Mouse (Mus musculus) midbrain, embryonic 11.5 days (tissue): ENCODE measurements around the gene Snrpb. TPM values are rescaled to one million over a fixed set of nuclear protein-coding genes. Genes with fewer than 3 reads are reported as not detected.

ENCODE experiments used
- ATAC-seq: fragments of 200-750 bp; cut with Nextera tagmentation; 2 replicates; pipeline ENCODE4 v1.8.0; 2017; ENCODE audit warnings: moderate TSS enrichment, moderate library complexity; ENCODE audit not compliant: low FRiP score
- DNase-seq: peaks from one replicate; pipeline ENCODE4 v3.0.0; 2015; ENCODE audit warnings: low spot score; ENCODE audit errors: missing footprints
- H3K27ac ChIP-seq: fragments of 300-500 bp; sonication (generic); 2 replicates; pipeline ENCODE4 v1.5.1; 2014; ENCODE audit warnings: low read depth, low read length
- H3K27me3 ChIP-seq: fragments of 300-500 bp; sonication (generic); 2 replicates; pipeline ENCODE4 v1.6.1; 2014; ENCODE audit warnings: mild to moderate bottlenecking, low read length, moderate library complexity, mixed read lengths; ENCODE audit not compliant: control insufficient read depth, insufficient read depth
- H3K36me3 ChIP-seq: fragments of 300-500 bp; sonication (generic); 2 replicates; pipeline ENCODE4 v1.6.1; 2014; ENCODE audit warnings: mild to moderate bottlenecking, low read length, moderate library complexity, mixed read lengths; ENCODE audit not compliant: control insufficient read depth, insufficient read depth
- H3K4me1 ChIP-seq: fragments of 300-500 bp; sonication (generic); 2 replicates; pipeline ENCODE4 v1.6.1; 2014; ENCODE audit warnings: low read length; ENCODE audit not compliant: control insufficient read depth, insufficient read depth
- H3K4me2 ChIP-seq: fragments of 300-500 bp; sonication (generic); 2 replicates; pipeline ENCODE4 v1.6.1; 2014; ENCODE audit warnings: mild to moderate bottlenecking, moderate library complexity
- H3K4me3 ChIP-seq: fragments of 300-500 bp; sonication (generic); 2 replicates; pipeline ENCODE4 v1.5.1; 2014; ENCODE audit warnings: low read depth, low read length
- H3K9ac ChIP-seq: fragments of 300-500 bp; sonication (generic); 2 replicates; pipeline ENCODE4 v1.6.1; 2014; ENCODE audit warnings: low read length
- H3K9me3 ChIP-seq: fragments of 300-500 bp; sonication (generic); 2 replicates; pipeline ENCODE4 v1.6.1; 2016; ENCODE audit warnings: low read length; ENCODE audit not compliant: control insufficient read depth
- WGBS: fragments of 180-500 bp; shearing (Covaris S2); extraction: QIAGEN DNeasy Blood & Tissue Kit; methylation state at CpG from one replicate; pipeline ENCODE4 v1.1.7; 2014; 5-methylcytosine and 5-hydroxymethylcytosine counted together
- polyA plus RNA-seq: library from polyadenylated mRNA; unstranded; fragments of >200 nt; fragmentation: Nextera tagmentation; extraction: Ambion mirVana; gene quantifications from 2 replicates; pipeline ENCODE4 v1.2.1, GENCODE M21; 2014

Snrpb gene
- 725 and 751 TPM in 2 replicates for polyA plus RNA-seq

GRCm38 (mm10) chr2:130178706-130179506, at the start of gene Snrpb:
Gene Snrpb, minus strand, starts transcription at chr2:130179403.
- H3K4me1 ChIP-seq = peaks cover 12% of the 10 kb centered on the region
- DNase-seq (no peak), ATAC-seq (peak; percentile 93)
- WGBS = under 1% methylated on average over 81 of the region's 81 CpGs
- H3K27ac ChIP-seq = peak within 1 kb of the TSS; percentile 94
- peaks cover 14% of the 10 kb centered on the region for H3K36me3 ChIP-seq
- peak within 1 kb of the TSS; percentile 100 for H3K9ac ChIP-seq
- H3K4me2 ChIP-seq = peak within 1 kb of the TSS; percentile 87
- H3K27me3 ChIP-seq = no peaks in the 10 kb centered on the region
- H3K4me3 ChIP-seq = peak within 1 kb of the TSS; percentile 99
- H3K9me3 ChIP-seq = no peaks in the 10 kb centered on the region; the same call in 1 of the 2 replicates

GRCm38 (mm10) chr2:130211581-130211980, 32.4 kb upstream of the Snrpb start:
- 73% methylated on average over 2 of the region's 2 CpGs for WGBS
- Histone ChIP-seq H3K4me1 (no peaks in the 10 kb centered on the region), H3K4me2 (no peak overlapping the region), H3K36me3 (no peaks in the 10 kb centered on the region), H3K27me3 (no peaks in the 10 kb centered on the region), H3K27ac (no peak overlapping the region), H3K4me3 (no peak overlapping the region), H3K9ac (no peak overlapping the region), H3K9me3 (no peaks in the 10 kb centered on the region)
- DNase-seq (no peak), ATAC-seq (no peak)

- Histone ChIP-seq H3K4me1 (no peaks in the 10 kb centered on the region), H3K36me3 (no peaks in the 10 kb centered on the region), H3K9ac (no peak overlapping the region), H3K27ac (no peak overlapping the region), H3K9me3 (no peaks in the 10 kb centered on the region), H3K4me2 (no peak overlapping the region), H3K4me3 (no peak overlapping the region), H3K27me3 (no peaks in the 10 kb centered on the region)
- DNase-seq (no peak), ATAC-seq (no peak)
- WGBS = 97% methylated on average over 3 of the region's 3 CpGs
These were observed 30.4 kb upstream of the Snrpb start for GRCm38 (mm10) chr2:130209636-130210035.

GRCm38 (mm10) chr2:130207996-130208395, 28.8 kb upstream of the Snrpb start:
- H3K27ac ChIP-seq = no peak overlapping the region
- ATAC-seq (no peak), DNase-seq (no peak)
- H3K36me3 ChIP-seq = no peaks in the 10 kb centered on the region
- H3K27me3 ChIP-seq = no peaks in the 10 kb centered on the region
- H3K9ac ChIP-seq = no peak overlapping the region
- H3K4me1 ChIP-seq = no peaks in the 10 kb centered on the region
- 83% methylated on average over 3 of the region's 3 CpGs for WGBS
- no peak overlapping the region for H3K4me3 ChIP-seq
- H3K9me3 ChIP-seq = no peaks in the 10 kb centered on the region
- H3K4me2 ChIP-seq = no peak overlapping the region

- H3K27me3 ChIP-seq = no peaks in the 10 kb centered on the region
- no peak overlapping the region for H3K4me2 ChIP-seq
- no peak overlapping the region for H3K9ac ChIP-seq
- no peak overlapping the region for H3K27ac ChIP-seq
- H3K36me3 ChIP-seq = no peaks in the 10 kb centered on the region
- H3K4me3 ChIP-seq = no peak overlapping the region
- DNase-seq (no peak), ATAC-seq (no peak)
- H3K9me3 ChIP-seq = no peaks in the 10 kb centered on the region
- no peaks in the 10 kb centered on the region for H3K4me1 ChIP-seq
- 88% methylated on average over 2 of the region's 2 CpGs for WGBS
These were observed 28.2 kb upstream of the Snrpb start for GRCm38 (mm10) chr2:130207376-130207775.

- H3K27me3 ChIP-seq = no peaks in the 10 kb centered on the region
- no peak for DNase-seq
- H3K27ac ChIP-seq = no peak overlapping the region
- no peaks in the 10 kb centered on the region for H3K4me1 ChIP-seq
- H3K9me3 ChIP-seq = no peaks in the 10 kb centered on the region
- no peak overlapping the region for H3K4me3 ChIP-seq
- 66% methylated on average over 5 of the region's 5 CpGs for WGBS
- no peak overlapping the region for H3K9ac ChIP-seq
- no peak overlapping the region for H3K4me2 ChIP-seq
- H3K36me3 ChIP-seq = no peaks in the 10 kb centered on the region
- ATAC-seq = no peak
These were observed 21.8 kb upstream of the Snrpb start for GRCm38 (mm10) chr2:130200961-130201360.

GRCm38 (mm10) chr2:130194894-130195293, 15.7 kb upstream of the Snrpb start, which contains the start of gene Tmc2:
Gene Tmc2, plus strand, starts transcription at chr2:130195194.
- Histone ChIP-seq H3K4me3 (no peak within 1 kb of the TSS), H3K4me1 (no peaks in the 10 kb centered on the region), H3K36me3 (no peaks in the 10 kb centered on the region), H3K27me3 (no peaks in the 10 kb centered on the region), H3K9ac (no peak within 1 kb of the TSS), H3K4me2 (no peak within 1 kb of the TSS), H3K9me3 (no peaks in the 10 kb centered on the region), H3K27ac (no peak within 1 kb of the TSS)
- no peak for DNase-seq
- WGBS = 94% methylated on average over 16 of the region's 16 CpGs
- ATAC-seq = no peak

- Histone ChIP-seq H3K4me3 (no peak overlapping the region), H3K4me1 (no peaks in the 10 kb centered on the region), H3K9ac (no peak overlapping the region), H3K4me2 (no peak overlapping the region), H3K27ac (no peak overlapping the region), H3K27me3 (no peaks in the 10 kb centered on the region), H3K36me3 (no peaks in the 10 kb centered on the region), H3K9me3 (no peaks in the 10 kb centered on the region)
- no peak for DNase-seq
- WGBS = 86% methylated on average over 12 of the region's 12 CpGs
- ATAC-seq = no peak
These were observed 9.2 kb upstream of the Snrpb start for GRCm38 (mm10) chr2:130188391-130188790.

GRCm38 (mm10) chr2:130179507-130180019, 360 bp upstream of the Snrpb start:
- no peaks in the 10 kb centered on the region for H3K27me3 ChIP-seq
- H3K36me3 ChIP-seq = peaks cover 10% of the 10 kb centered on the region
- ATAC-seq (peak; percentile 72), DNase-seq (peak; percentile 99)
- peaks cover 12% of the 10 kb centered on the region for H3K4me1 ChIP-seq
- peak overlapping the region; percentile 99 for H3K4me3 ChIP-seq
- peak overlapping the region; percentile 61 for H3K27ac ChIP-seq
- peak overlapping the region; percentile 75 for H3K9ac ChIP-seq
- 2% methylated on average over 15 of the region's 15 CpGs for WGBS
- H3K4me2 ChIP-seq = peak overlapping the region; percentile 87
- H3K9me3 ChIP-seq = no peaks in the 10 kb centered on the region; the same call in 1 of the 2 replicates
